Mouse (Mus musculus): Measurements from ENCODE around the gene Otop3. TPM values are rescaled to one million over a fixed set of nuclear protein-coding genes. Genes with fewer than 3 reads are reported as not detected.

Otop3 gene
- total RNA-seq, 2 experiments from 2014 or later: not detected

- no peak for DNase-seq
Observed at GRCm38 (mm10) chr11:115318245-115319027, 16.1 kb upstream of the Otop3 start.

GRCm38 (mm10) chr11:115319704-115320383, 14.7 kb upstream of the Otop3 start:
- DNase-seq: no peak

GRCm38 (mm10) chr11:115321906-115322693, 12.4 kb upstream of the Otop3 start, which contains the start of gene Ush1g:
Ush1g (minus strand) TSS chr11:115322041.
- peak; percentile 70 to 80 for DNase-seq

GRCm38 (mm10) chr11:115323354-115323753, 11.2 kb upstream of the Otop3 start:
- DNase-seq: no peak

GRCm38 (mm10) chr11:115326730-115327129, 7.8 kb upstream of the Otop3 start:
- DNase-seq: no peak

- peak in 1 of 2 experiments; percentile 21 for DNase-seq
Observed at GRCm38 (mm10) chr11:115329339-115329738, 5.2 kb upstream of the Otop3 start.

- peak; percentile 54 to 55 for DNase-seq
Observed at GRCm38 (mm10) chr11:115335223-115335622, 692 bp downstream of the Otop3 start.

GRCm38 (mm10) chr11:115336115-115336514, 1.6 kb downstream of the Otop3 start:
- no peak for DNase-seq

- no peak for DNase-seq
Observed at GRCm38 (mm10) chr11:115337350-115337749, 2.8 kb downstream of the Otop3 start.

- no peak for DNase-seq
Observed at GRCm38 (mm10) chr11:115337826-115338225, 3.3 kb downstream of the Otop3 start.

GRCm38 (mm10) chr11:115341246-115341645, 6.7 kb downstream of the Otop3 start:
- DNase-seq: no peak

GRCm38 (mm10) chr11:115341866-115342265, 7.3 kb downstream of the Otop3 start:
- DNase-seq: no peak

GRCm38 (mm10) chr11:115344967-115345366, 10.4 kb downstream of the Otop3 start:
- no peak for DNase-seq

GRCm38 (mm10) chr11:115345515-115345914, 11.0 kb downstream of the Otop3 start:
- no peak for DNase-seq

- no peak for DNase-seq
Observed at GRCm38 (mm10) chr11:115348681-115349248, 14.2 kb downstream of the Otop3 start.

- DNase-seq: no peak
Observed at GRCm38 (mm10) chr11:115349976-115350375, 15.4 kb downstream of the Otop3 start.

- DNase-seq: no peak
Observed at GRCm38 (mm10) chr11:115353375-115353774, 18.8 kb downstream of the Otop3 start.

- peak; percentile 77 to 81 for DNase-seq
Observed at GRCm38 (mm10) chr11:115354183-115354582, 19.7 kb downstream of the Otop3 start.

GRCm38 (mm10) chr11:115358468-115358867, 23.9 kb downstream of the Otop3 start:
- peak; percentile 73 to 82 for DNase-seq

GRCm38 (mm10) chr11:115359293-115359692, 24.8 kb downstream of the Otop3 start:
- DNase-seq: no peak

GRCm38 (mm10) chr11:115359726-115360125, 25.2 kb downstream of the Otop3 start:
- DNase-seq: no peak

GRCm38 (mm10) chr11:115364136-115364535, 29.6 kb downstream of the Otop3 start:
- DNase-seq: no peak
